Mouse (Mus musculus) liver, embryonic 15.5 days (tissue): ENCODE data around the gene Mgst2. TPM values are rescaled to one million over a fixed set of nuclear protein-coding genes. Genes with fewer than 3 reads are reported as not detected.
A peak's percentile ranks its signal among the peaks of the same experiment; 100 is the strongest.

Source experiments
- ATAC-seq: fragments of 200-750 bp; cut with Nextera tagmentation; 2 replicates; pipeline ENCODE4 v1.8.0; 2017; ENCODE audit warnings: moderate number of reproducible peaks, mild to moderate bottlenecking, moderate library complexity; ENCODE audit not compliant: insufficient read depth
- H3K27ac ChIP-seq: fragments of 300-500 bp; sonication (generic); replicated peaks from 2 replicates; pipeline ENCODE4 v1.5.1; 2015; ENCODE audit warnings: mild to moderate bottlenecking, inconsistent platforms
- H3K27me3 ChIP-seq: fragments of 300-500 bp; sonication (generic); 2 replicates; pipeline ENCODE4 v1.6.1; 2015; ENCODE audit warnings: mild to moderate bottlenecking, inconsistent platforms
- H3K36me3 ChIP-seq: fragments of 300-500 bp; sonication (generic); replicated peaks from 2 replicates; pipeline ENCODE4 v1.6.1; 2015; ENCODE audit warnings: moderate library complexity, mild to moderate bottlenecking, inconsistent platforms
- H3K4me1 ChIP-seq: fragments of 300-500 bp; sonication (generic); replicated peaks from 2 replicates; pipeline ENCODE4 v1.6.1; 2015; ENCODE audit warnings: inconsistent platforms
- H3K4me2 ChIP-seq: fragments of 300-500 bp; sonication (generic); 2 replicates; pipeline ENCODE4 v1.6.1; 2015; ENCODE audit warnings: moderate library complexity, mild to moderate bottlenecking, inconsistent platforms
- H3K4me3 ChIP-seq: fragments of 300-500 bp; sonication (generic); replicated peaks from 2 replicates; pipeline ENCODE4 v1.5.1; 2015; ENCODE audit warnings: mild to moderate bottlenecking, inconsistent platforms
- H3K9ac ChIP-seq: fragments of 300-500 bp; sonication (generic); 2 replicates; pipeline ENCODE4 v1.6.1; 2015; ENCODE audit warnings: moderate library complexity, mild to moderate bottlenecking, inconsistent platforms
- H3K9me3 ChIP-seq: fragments of 300-500 bp; sonication (generic); replicated peaks from 2 replicates; pipeline ENCODE4 v1.6.1; 2016; ENCODE audit warnings: inconsistent platforms
- WGBS: fragments of 180-500 bp; shearing (Covaris S2); methylation state at CpG from one replicate; pipeline ENCODE4 v1.1.7; 2015; ENCODE audit warnings: mixed read lengths; ENCODE audit not compliant: insufficient replicate concordance; 5-methylcytosine and 5-hydroxymethylcytosine counted together
- polyA plus RNA-seq: library from polyadenylated mRNA; unstranded; fragments of >200 nt; fragmentation: Nextera tagmentation; extraction: Ambion mirVana; gene quantifications from 2 replicates; pipeline ENCODE4 v1.2.1, GENCODE M21; 2015

Mgst2 gene
- polyA plus RNA-seq, 1 experiment from 2014 or later = 24.4 TPM

DNA sequence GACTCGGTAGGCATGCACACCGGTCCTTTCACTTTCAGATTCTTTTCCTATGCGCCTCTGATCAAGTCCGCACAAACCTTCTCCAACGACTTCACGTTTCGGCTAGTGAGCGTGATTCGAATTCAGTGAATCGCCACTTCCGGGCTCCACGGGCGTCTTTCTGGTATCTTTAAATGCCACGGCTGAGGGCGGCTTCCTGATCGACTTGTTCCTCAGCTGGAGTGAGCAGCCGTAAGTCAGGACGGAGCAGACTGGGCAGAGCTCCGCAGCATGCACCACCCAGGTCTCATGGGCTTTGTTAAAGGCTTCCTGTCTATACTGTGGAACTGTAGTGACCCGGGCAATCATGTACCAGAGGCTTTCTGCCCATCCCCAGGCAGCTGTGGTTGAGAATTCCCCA is 23.5 kb upstream of the Mgst2 start:
- Histone ChIP-seq H3K9me3 (no peaks in the 10 kb centered on the region), H3K4me2 (peak overlapping the region; percentile 52), H3K4me1 (no peaks in the 10 kb centered on the region), H3K9ac (0 out of 2 replicates have a peak overlapping the region, but pooled peaks have one; percentile 7), H3K27me3 (no peaks in the 10 kb centered on the region), H3K36me3 (no peaks in the 10 kb centered on the region), H3K27ac (no peak overlapping the region), H3K4me3 (peak overlapping the region; percentile 37)
- ATAC-seq = no peak
- WGBS = 36% methylated on average over 20 of the region's 20 CpGs

GRCm38 (mm10) chr3:51637326-51637725 is 22.8 kb upstream of the Mgst2 start:
- no peak overlapping the region for H3K27ac ChIP-seq
- no peak overlapping the region for H3K4me2 ChIP-seq
- ATAC-seq = no peak
- no peaks in the 10 kb centered on the region for H3K36me3 ChIP-seq
- H3K4me3 ChIP-seq = no peak overlapping the region
- no peaks in the 10 kb centered on the region for H3K9me3 ChIP-seq
- H3K4me1 ChIP-seq = no peaks in the 10 kb centered on the region
- H3K9ac ChIP-seq = no peak overlapping the region
- no peaks in the 10 kb centered on the region for H3K27me3 ChIP-seq
- WGBS = 80% methylated on average over 6 of the region's 6 CpGs

- H3K36me3 ChIP-seq = no peaks in the 10 kb centered on the region
- no peak overlapping the region for H3K27ac ChIP-seq
- H3K4me3 ChIP-seq = no peak overlapping the region
- H3K4me2 ChIP-seq = no peak overlapping the region
- no peaks in the 10 kb centered on the region for H3K9me3 ChIP-seq
- no peaks in the 10 kb centered on the region for H3K27me3 ChIP-seq
- H3K9ac ChIP-seq = no peak overlapping the region
- ATAC-seq = peak; percentile 40; the same call in 1 of the 2 replicates
- H3K4me1 ChIP-seq = no peaks in the 10 kb centered on the region
- WGBS = 40% methylated on average over 6 of the region's 6 CpGs
These were observed 21.9 kb upstream of the Mgst2 start for GRCm38 (mm10) chr3:51638260-51638659.

DNA sequence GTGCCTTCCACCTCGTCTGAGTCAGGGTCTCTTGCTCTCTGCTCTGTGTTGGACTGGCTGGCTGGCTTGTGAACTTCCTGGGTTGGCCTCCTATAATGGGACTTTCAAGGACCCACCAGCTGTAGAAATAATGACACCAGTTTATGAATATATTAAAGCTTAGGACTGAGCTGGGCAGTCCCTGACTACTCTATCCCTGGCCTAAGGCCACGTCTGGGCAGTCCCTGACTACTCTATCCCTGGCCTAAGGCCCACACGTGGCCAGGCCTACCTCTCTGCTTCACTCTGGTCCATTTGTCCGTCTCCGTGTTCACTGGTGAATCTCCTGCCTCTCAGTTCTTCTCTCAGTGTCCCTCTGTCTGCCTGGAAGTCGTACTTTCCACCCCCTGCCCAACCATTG is 14.7 kb upstream of the Mgst2 start:
- 67% methylated on average over 6 of the region's 6 CpGs for WGBS
- H3K9ac ChIP-seq = no peak overlapping the region

DNA sequence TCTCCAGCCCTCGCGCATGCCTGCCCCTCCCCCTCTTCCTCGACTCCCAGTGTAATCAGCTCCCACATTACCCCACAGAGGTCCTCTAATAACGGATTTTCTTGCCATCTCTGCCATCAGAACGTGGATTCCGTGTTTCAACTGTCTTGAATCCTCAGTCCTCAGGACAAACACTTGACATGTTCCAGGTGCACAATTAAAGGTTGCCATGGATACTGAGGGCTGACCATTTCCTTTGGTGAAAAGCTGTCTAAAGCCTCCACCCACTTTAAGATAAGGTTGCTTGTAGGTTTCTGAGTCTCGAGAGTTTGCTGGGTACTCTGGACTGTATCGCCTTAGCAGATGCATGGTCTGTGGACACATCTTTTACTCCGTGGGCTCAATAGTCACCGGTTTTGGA is 13.9 kb upstream of the Mgst2 start:
- WGBS = 41% methylated on average over 10 of the region's 10 CpGs
- H3K4me3 ChIP-seq = no peak overlapping the region
- H3K36me3 ChIP-seq = no peaks in the 10 kb centered on the region
- peaks cover 8% of the 10 kb centered on the region; the same call in 1 of the 2 replicates for H3K27me3 ChIP-seq
- no peak overlapping the region for H3K9ac ChIP-seq
- no peak for ATAC-seq
- no peak overlapping the region for H3K4me2 ChIP-seq
- no peak overlapping the region for H3K27ac ChIP-seq
- no peaks in the 10 kb centered on the region for H3K9me3 ChIP-seq
- peaks cover 7% of the 10 kb centered on the region for H3K4me1 ChIP-seq

More for the DNA sequence above, 14.7 kb upstream of the Mgst2 start:
- peaks cover 2% of the 10 kb centered on the region; the same call in 1 of the 2 replicates for H3K27me3 ChIP-seq
- no peaks in the 10 kb centered on the region for H3K36me3 ChIP-seq
- no peaks in the 10 kb centered on the region for H3K9me3 ChIP-seq
- H3K4me1 ChIP-seq = peaks cover 7% of the 10 kb centered on the region
- no peak overlapping the region for H3K4me2 ChIP-seq
- no peak overlapping the region for H3K4me3 ChIP-seq
- no peak for ATAC-seq
- no peak overlapping the region for H3K27ac ChIP-seq

- Histone ChIP-seq H3K36me3 (no peaks in the 10 kb centered on the region), H3K4me1 (peaks cover 11% of the 10 kb centered on the region), H3K27me3 (peaks cover 14% of the 10 kb centered on the region), H3K4me2 (no peak overlapping the region), H3K4me3 (no peak overlapping the region), H3K9ac (no peak overlapping the region), H3K27ac (no peak overlapping the region), H3K9me3 (no peaks in the 10 kb centered on the region)
- ATAC-seq = no peak
- WGBS = 58% methylated on average over 4 of the region's 4 CpGs
These were observed 12.8 kb upstream of the Mgst2 start for GRCm38 (mm10) chr3:51647356-51647755.

GRCm38 (mm10) chr3:51648037-51648664 is 12.0 kb upstream of the Mgst2 start:
- Histone ChIP-seq H3K4me3 (no peak overlapping the region), H3K9me3 (no peaks in the 10 kb centered on the region), H3K4me2 (peak overlapping the region; percentile 18; the same call in 1 of the 2 replicates), H3K27ac (no peak overlapping the region), H3K36me3 (no peaks in the 10 kb centered on the region), H3K9ac (no peak overlapping the region), H3K4me1 (peaks cover 19% of the 10 kb centered on the region), H3K27me3 (peaks cover 14% of the 10 kb centered on the region)
- no peak for ATAC-seq
- 39% methylated on average over 15 of the region's 15 CpGs for WGBS

- H3K9me3 ChIP-seq = no peaks in the 10 kb centered on the region
- H3K9ac ChIP-seq = no peak overlapping the region
- 64% methylated on average over 8 of the region's 8 CpGs for WGBS
- peaks cover 14% of the 10 kb centered on the region for H3K27me3 ChIP-seq
- H3K4me1 ChIP-seq = peaks cover 26% of the 10 kb centered on the region
- H3K36me3 ChIP-seq = no peaks in the 10 kb centered on the region
- H3K27ac ChIP-seq = no peak overlapping the region
- H3K4me3 ChIP-seq = no peak overlapping the region
- H3K4me2 ChIP-seq = no peak overlapping the region
- ATAC-seq = no peak
These were observed 10.7 kb upstream of the Mgst2 start for GRCm38 (mm10) chr3:51649426-51649825.

DNA sequence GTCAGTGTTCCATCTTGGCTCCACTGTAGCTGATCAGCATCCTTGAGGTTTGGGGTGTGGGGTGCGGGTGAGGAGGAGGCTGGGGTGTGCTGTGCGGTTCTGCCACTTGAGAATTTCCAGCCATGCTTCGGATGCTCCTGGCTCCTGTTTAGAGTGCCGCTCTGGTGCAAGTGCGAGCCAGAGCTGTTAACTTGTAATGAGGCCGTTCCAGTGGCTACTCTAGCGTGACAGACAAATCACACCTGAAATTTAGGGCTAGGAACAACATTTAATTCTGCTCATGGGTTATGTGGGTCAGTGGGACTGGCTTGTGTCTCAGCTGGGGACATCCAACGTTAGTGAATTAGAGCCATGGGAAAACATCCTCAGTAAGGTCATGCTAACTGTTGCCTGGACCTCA is 10.2 kb upstream of the Mgst2 start:
- H3K4me2 ChIP-seq = no peak overlapping the region
- H3K36me3 ChIP-seq = no peaks in the 10 kb centered on the region
- 74% methylated on average over 8 of the region's 8 CpGs for WGBS
- H3K4me1 ChIP-seq = peaks cover 26% of the 10 kb centered on the region
- H3K27ac ChIP-seq = no peak overlapping the region
- H3K4me3 ChIP-seq = no peak overlapping the region
- peaks cover 14% of the 10 kb centered on the region for H3K27me3 ChIP-seq
- no peak for ATAC-seq
- H3K9me3 ChIP-seq = no peaks in the 10 kb centered on the region
- no peak overlapping the region for H3K9ac ChIP-seq

DNA sequence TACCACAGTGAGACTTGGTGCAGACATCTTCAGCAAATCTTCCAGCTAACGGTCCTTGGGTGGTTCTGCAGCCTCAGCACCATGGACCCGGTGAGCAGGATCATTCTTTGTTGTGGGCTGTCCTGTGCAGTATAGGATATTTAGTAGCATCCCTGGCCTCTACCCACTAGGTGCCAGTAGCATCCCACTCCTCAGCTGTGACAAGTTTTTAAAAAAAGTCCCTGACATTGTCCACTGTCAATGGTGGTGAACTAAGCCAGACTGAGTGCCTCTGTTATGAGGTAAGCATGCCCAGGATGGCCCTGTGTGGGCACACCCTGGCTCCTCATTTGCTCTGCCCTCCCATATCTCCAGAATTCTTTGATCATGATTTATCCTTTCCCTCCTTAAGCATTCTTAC is 9.0 kb upstream of the Mgst2 start:
- no peaks in the 10 kb centered on the region for H3K9me3 ChIP-seq
- peaks cover 14% of the 10 kb centered on the region for H3K27me3 ChIP-seq
- no peak overlapping the region for H3K4me3 ChIP-seq
- no peak overlapping the region for H3K9ac ChIP-seq
- H3K36me3 ChIP-seq = no peaks in the 10 kb centered on the region
- 72% methylated on average over 2 of the region's 2 CpGs for WGBS
- no peak overlapping the region for H3K4me2 ChIP-seq
- no peak overlapping the region for H3K27ac ChIP-seq
- peaks cover 26% of the 10 kb centered on the region for H3K4me1 ChIP-seq
- no peak for ATAC-seq

GRCm38 (mm10) chr3:51652292-51652691 is 7.9 kb upstream of the Mgst2 start:
- 2% methylated on average over 9 of the region's 9 CpGs for WGBS
- peak overlapping the region; percentile 39 for H3K4me3 ChIP-seq
- peak overlapping the region; percentile 47; the same call in 1 of the 2 replicates for H3K9ac ChIP-seq
- H3K36me3 ChIP-seq = no peaks in the 10 kb centered on the region
- no peaks in the 10 kb centered on the region for H3K9me3 ChIP-seq
- H3K4me1 ChIP-seq = peaks cover 26% of the 10 kb centered on the region
- H3K27ac ChIP-seq = peak overlapping the region; percentile 65
- ATAC-seq = peak; percentile 64
- peak overlapping the region; percentile 68 for H3K4me2 ChIP-seq
- peaks cover 14% of the 10 kb centered on the region for H3K27me3 ChIP-seq

GRCm38 (mm10) chr3:51652701-51653100 is 7.5 kb upstream of the Mgst2 start:
- Histone ChIP-seq H3K4me2 (peak overlapping the region; percentile 68), H3K36me3 (no peaks in the 10 kb centered on the region), H3K4me1 (peaks cover 26% of the 10 kb centered on the region), H3K9ac (peak overlapping the region; percentile 47; the same call in 1 of the 2 replicates), H3K9me3 (no peaks in the 10 kb centered on the region), H3K4me3 (peak overlapping the region; percentile 39), H3K27ac (peak overlapping the region; percentile 65), H3K27me3 (peaks cover 14% of the 10 kb centered on the region)
- WGBS = 1% methylated on average over 9 of the region's 9 CpGs
- ATAC-seq = peak; percentile 67
